In the genomic region with DNA sequence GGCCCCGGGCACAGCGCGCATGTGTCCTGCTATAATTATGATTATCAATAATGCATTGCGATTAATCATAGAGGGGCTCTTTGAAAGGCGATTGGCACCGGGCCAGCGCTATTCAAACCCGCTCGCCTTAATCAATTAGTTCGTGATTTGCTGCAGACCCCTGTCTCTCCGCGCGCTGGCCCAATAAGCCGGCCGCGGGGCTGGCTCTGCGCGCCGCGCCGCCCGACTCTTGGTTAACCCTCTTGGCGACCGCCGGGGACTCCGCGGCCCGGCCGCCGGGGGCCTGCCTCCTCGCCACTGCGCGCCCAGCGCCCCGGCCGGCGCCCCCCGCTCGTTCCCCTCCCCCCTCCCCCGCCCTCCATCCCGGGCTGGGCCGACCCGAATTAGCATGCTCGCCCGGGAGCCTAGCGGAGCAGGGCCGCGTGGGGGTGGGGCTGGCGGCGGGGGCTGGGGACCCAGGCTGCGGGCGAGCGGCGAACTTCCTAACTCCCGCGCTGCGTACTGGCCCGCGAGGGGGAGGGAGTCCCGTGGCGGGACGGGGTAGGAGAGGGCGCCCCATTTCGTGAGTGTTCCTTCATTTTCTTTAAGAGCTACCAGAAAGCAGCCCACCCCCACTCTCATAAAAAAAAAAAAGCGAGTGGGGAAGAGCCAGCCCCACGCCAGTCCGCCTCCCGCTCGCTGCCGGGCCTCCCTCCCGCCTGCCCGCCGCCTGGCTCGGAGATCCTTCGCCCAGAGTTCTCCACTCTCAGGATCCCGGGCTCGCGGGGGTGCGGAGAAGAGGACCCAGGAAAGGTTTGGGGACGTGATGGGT, we compare ENCODE assay signal across 8 mouse cellular contexts. TPM values are rescaled to one million over a fixed set of nuclear protein-coding genes. Genes with fewer than 3 reads are reported as not detected.
DNase-seq lines count a peak whose midpoint lies in the region; ATAC-seq and TF ChIP-seq lines count a peak whose summit lies in the region.

No protein-coding gene starts in this region.

- no peaks in the 10 kb centered on the region for H3K9me3 ChIP-seq in heart, embryonic 14.5 days (ENCODE audit: control insufficient read depth, low read length)

- H3K27ac ChIP-seq in heart, embryonic 14.5 days (replicated peaks in 1 of 2; ENCODE audit: control insufficient read depth in 1 of 2, insufficient read depth in 1 of 2, low read depth in 2 of 2, low read length in 2 of 2), result peak overlapping the region; percentile 60 to 89; a peak in 3 of 4 replicates
- peak overlapping the region; percentile 89 for H3K27ac ChIP-seq in liver, adult 2 months (replicated peaks; ENCODE audit: insufficient read depth, low read depth, low read length)

- H3K9ac ChIP-seq in heart, embryonic 14.5 days (ENCODE audit: low read length), result peak overlapping the region; percentile 86
- H3K9ac ChIP-seq in liver, adult 2 months (ENCODE audit: low read depth, low read length), result peak overlapping the region; percentile 72

- peak overlapping the region; percentile 74 to 93 for H3K4me3 ChIP-seq in heart, embryonic 14.5 days (ENCODE audit: control insufficient read depth in 1 of 2, insufficient read depth in 1 of 2, low read depth in 1 of 2, low read length in 2 of 2)
- peak overlapping the region; percentile 96 for H3K4me3 ChIP-seq in liver, adult 2 months (ENCODE audit: insufficient read depth, low read depth, low read length)

- H3K36me3 ChIP-seq in heart, embryonic 14.5 days (ENCODE audit: control insufficient read depth, insufficient read depth, low read length), result no peaks in the 10 kb centered on the region
- no peaks in the 10 kb centered on the region for H3K36me3 ChIP-seq in liver, adult 2 months (ENCODE audit: control insufficient read depth, insufficient read depth, low read length)

- peak overlapping the region; percentile 97 for H3K4me2 ChIP-seq in heart, embryonic 14.5 days (ENCODE audit: low read length)

- H3K27me3 ChIP-seq in heart, embryonic 14.5 days (ENCODE audit: control insufficient read depth, insufficient read depth, low read length), result peaks cover 45% of the 10 kb centered on the region
- no peaks in the 10 kb centered on the region for H3K27me3 ChIP-seq in liver, adult 2 months (ENCODE audit: control insufficient read depth, insufficient read depth, low read length)

- TF ChIP-seq CTCF in liver, adult 2 months (IDR thresholded peaks at IDR 0.05; ENCODE audit: low read depth, low read length), result no peak

- WGBS in heart, embryonic 14.5 days, result under 1% methylated on average over 71 of the region's 80 CpGs
- 1% methylated on average over 75 of the region's 80 CpGs for WGBS in liver, adult 2 months

- ATAC-seq in heart, embryonic 14.5 days (ENCODE audit: insufficient number of reproducible peaks, insufficient read depth, low FRiP score, low read depth), result peak; percentile 65

- DNase-seq in adrenal gland, postnatal 36 days, result peak; percentile 19 to 31
- no peak for DNase-seq in adrenal gland, adult 8-10 months
- peak; percentile 77 for DNase-seq in embryo, embryonic 11.5 days (ENCODE audit: low read depth, low spot score)
- DNase-seq in kidney, postnatal 10 days, result peak; percentile 86
- DNase-seq in liver, adult 2 months (ENCODE audit: extremely low read depth, low read depth, low spot score), result peak; percentile 61
- peak; percentile 80 for DNase-seq in right cerebral cortex, adult 18-20 months
- DNase-seq in urinary bladder, adult 18-20 months (ENCODE audit: low spot score in 2 of 2), result no peak

- no peak for TF ChIP-seq POLR2A in liver, adult 2 months (IDR thresholded peaks at IDR 0.05; ENCODE audit: extremely low read depth, insufficient read depth, low read length)

- peaks cover 6 to 9% of the 10 kb centered on the region in 2 experiments for H3K4me1 ChIP-seq in heart, embryonic 14.5 days (ENCODE audit: control insufficient read depth in 2 of 2, insufficient read depth in 2 of 2, low read length in 2 of 2)
- peaks cover 19% of the 10 kb centered on the region for H3K4me1 ChIP-seq in liver, adult 2 months (ENCODE audit: control insufficient read depth, insufficient read depth, low read length)

- H3K79me2 ChIP-seq in liver, adult 2 months (ENCODE audit: control insufficient read depth, insufficient read depth, low read length), result peaks cover 2% of the 10 kb centered on the region; the same call in 1 of the 2 replicates

RNA-seq across cellular contexts. Expression of a gene that starts 1.2 kb away (rescaled TPM):
- not detected for total RNA-seq in adrenal gland, postnatal 36 days (2021)
- under 1 TPM in 2 of 4 experiments, not detected in 2; 0.03 to 0.05 TPM for total RNA-seq in adrenal gland, adult 8-10 months (2022)
- polyA plus RNA-seq in heart, embryonic 14.5 days (2014; fragmentation: Nextera tagmentation; extraction: Ambion mirVana), result 4.7 and 5.1 TPM in 2 replicates
- 6.2 and 9.5 TPM in 2 replicates for total RNA-seq in liver, adult 2 months (2014; rRNA removed)
- 19.4 and 22.7 TPM in 2 replicates for polyA plus RNA-seq in liver, adult 2 months (2012; rRNA removed)

Comparison
In these comparisons a context has a peak if more than half of its experiments do, and no peak if none do; other contexts are left out.
1. DNase-seq: peak in adrenal gland, postnatal 36 days (2 of 2), embryo, embryonic 11.5 days (single experiment), kidney, postnatal 10 days (single experiment), liver, adult 2 months (single experiment) and right cerebral cortex, adult 18-20 months (single experiment); none in adrenal gland, adult 8-10 months (single experiment) and urinary bladder, adult 18-20 months (0 of 2).